Mouse (Mus musculus) C2C12 (cell line): ENCODE measurements around the gene Nfix. TPM values are rescaled to one million over a fixed set of nuclear protein-coding genes. Genes with fewer than 3 reads are reported as not detected.

Source experiments
- H3K27me3 ChIP-seq: one replicate; pipeline ENCODE4 v1.6.1; 2011; ENCODE audit not compliant: control insufficient read depth, insufficient read depth, insufficient read length
- H3K36me3 ChIP-seq: one replicate; pipeline ENCODE4 v1.6.1; 2011; ENCODE audit not compliant: control insufficient read depth, insufficient read depth
- H3K4me3 ChIP-seq: one replicate; pipeline ENCODE4 v1.5.1; 2011; ENCODE audit warnings: mild to moderate bottlenecking, control low read depth; ENCODE audit not compliant: poor library complexity, insufficient read depth, severe bottlenecking
- H3K79me2 ChIP-seq: one replicate; pipeline ENCODE4 v1.6.1; 2011; ENCODE audit not compliant: control insufficient read depth, insufficient read depth
- H3K79me3 ChIP-seq: one replicate; pipeline ENCODE4 v1.6.1; 2011; ENCODE audit warnings: low read depth, control low read depth
- H3ac ChIP-seq: one replicate; pipeline ENCODE3; 2011; ENCODE audit warnings: low read depth; ENCODE audit not compliant: control insufficient read depth, insufficient read length
- CEBPB ChIP-seq: IDR thresholded peaks from one replicate; pipeline ENCODE4 v1.6.1; 2011; ENCODE audit warnings: low read depth, mild to moderate bottlenecking, control low read depth, moderate library complexity
- CTCF ChIP-seq: IDR thresholded peaks from one replicate; pipeline ENCODE4 v1.5.1; 2011; ENCODE audit not compliant: control insufficient read depth, insufficient read depth, insufficient read length
- FOSL1 ChIP-seq: IDR thresholded peaks from one replicate; pipeline ENCODE4 v1.8.0; 2011; ENCODE audit warnings: mild to moderate bottlenecking, low read length; ENCODE audit not compliant: poor library complexity, insufficient read depth, severe bottlenecking
- MAX ChIP-seq: IDR thresholded peaks from one replicate; pipeline ENCODE4 v1.6.1; 2011; ENCODE audit warnings: mild to moderate bottlenecking, control low read depth
- MYOD1 ChIP-seq: IDR thresholded peaks from one replicate; pipeline ENCODE4 v1.6.1; 2011; ENCODE audit warnings: low read depth; ENCODE audit not compliant: control insufficient read depth, insufficient read length
- MYOG ChIP-seq: IDR thresholded peaks from one replicate; pipeline ENCODE4 v1.6.1; 2011; ENCODE audit not compliant: control insufficient read depth, insufficient read length; ENCODE audit errors: extremely low read depth
- USF1 ChIP-seq: IDR thresholded peaks from one replicate; pipeline ENCODE4 v1.6.1; 2011; ENCODE audit warnings: low read depth, mild to moderate bottlenecking, control low read depth, moderate library complexity
- polyA plus RNA-seq: library from polyadenylated mRNA; unstranded; fragments of >200 nt; fragmentation: generic; extraction: Trizol; gene quantifications from one replicate; pipeline ENCODE4 v1.2.1, GENCODE M21; 2012; ENCODE audit warnings: missing spikeins

Nfix gene
- polyA plus RNA-seq, 1 experiment = 50.7 TPM

GRCm38 (mm10) chr8:84712759-84713120 is 87.4 kb downstream of the Nfix start:
- H3K79me3 ChIP-seq = no peaks in the 10 kb centered on the region
- H3ac ChIP-seq = peak overlapping the region; percentile 12
- H3K79me2 ChIP-seq = no peaks in the 10 kb centered on the region
- H3K4me3 ChIP-seq = no peak overlapping the region
- H3K36me3 ChIP-seq = peaks cover 55% of the 10 kb centered on the region
- no peak for TF ChIP-seq MAX
- no peak for TF ChIP-seq MYOG
- no peak for TF ChIP-seq CEBPB
- TF ChIP-seq MYOD1 = no peak
- no peak for TF ChIP-seq CTCF
- no peak for TF ChIP-seq FOSL1
- TF ChIP-seq USF1 = no peak
- H3K27me3 ChIP-seq = no peaks in the 10 kb centered on the region

- Histone ChIP-seq H3K79me3 (no peaks in the 10 kb centered on the region), H3K79me2 (no peaks in the 10 kb centered on the region), H3K36me3 (peaks cover 49% of the 10 kb centered on the region), H3K27me3 (no peaks in the 10 kb centered on the region), H3ac (no peak overlapping the region), H3K4me3 (no peak overlapping the region)
- no peak for TF ChIP-seq MAX
- no peak for TF ChIP-seq CTCF
- TF ChIP-seq MYOD1 = no peak
- no peak for TF ChIP-seq USF1
- no peak for TF ChIP-seq MYOG
- TF ChIP-seq FOSL1 = no peak
- TF ChIP-seq CEBPB = no peak
Measured at GRCm38 (mm10) chr8:84711933-84712758, 88.0 kb downstream of the Nfix start.

GRCm38 (mm10) chr8:84711312-84711711 is 88.8 kb downstream of the Nfix start:
- Histone ChIP-seq H3ac (no peak overlapping the region), H3K27me3 (no peaks in the 10 kb centered on the region), H3K36me3 (peaks cover 44% of the 10 kb centered on the region), H3K79me2 (no peaks in the 10 kb centered on the region), H3K79me3 (no peaks in the 10 kb centered on the region), H3K4me3 (no peak overlapping the region)
- no peak for TF ChIP-seq MAX
- TF ChIP-seq CEBPB = no peak
- no peak for TF ChIP-seq FOSL1
- TF ChIP-seq CTCF = no peak
- TF ChIP-seq USF1 = no peak
- TF ChIP-seq MYOG = no peak
- TF ChIP-seq MYOD1 = no peak

- Histone ChIP-seq H3K79me2 (no peaks in the 10 kb centered on the region), H3ac (peak overlapping the region; percentile 30), H3K79me3 (no peaks in the 10 kb centered on the region), H3K27me3 (no peaks in the 10 kb centered on the region), H3K4me3 (no peak overlapping the region), H3K36me3 (peaks cover 44% of the 10 kb centered on the region)
- no peak for TF ChIP-seq FOSL1
- no peak for TF ChIP-seq CEBPB
- no peak for TF ChIP-seq USF1
- TF ChIP-seq MAX = no peak
- no peak for TF ChIP-seq CTCF
- TF ChIP-seq MYOD1 = no peak
Measured at GRCm38 (mm10) chr8:84709931-84710330, 90.2 kb downstream of the Nfix start.

GRCm38 (mm10) chr8:84708774-84709475 is 91.2 kb downstream of the Nfix start:
- Histone ChIP-seq H3K79me3 (no peaks in the 10 kb centered on the region), H3ac (no peak overlapping the region), H3K27me3 (no peaks in the 10 kb centered on the region), H3K79me2 (no peaks in the 10 kb centered on the region), H3K36me3 (peaks cover 41% of the 10 kb centered on the region), H3K4me3 (no peak overlapping the region)
- TF ChIP-seq MAX = no peak
- TF ChIP-seq CEBPB = no peak
- peak; percentile 92 for TF ChIP-seq CTCF

- Histone ChIP-seq H3ac (no peak overlapping the region), H3K36me3 (peaks cover 35% of the 10 kb centered on the region), H3K79me2 (no peaks in the 10 kb centered on the region), H3K79me3 (no peaks in the 10 kb centered on the region), H3K4me3 (no peak overlapping the region), H3K27me3 (no peaks in the 10 kb centered on the region)
- TF ChIP-seq MYOG (no peak), CEBPB (no peak), CTCF (no peak), MYOD1 (no peak), USF1 (no peak), MAX (no peak), FOSL1 (no peak)
Measured at GRCm38 (mm10) chr8:84708071-84708541, 92.0 kb downstream of the Nfix start.
